Mouse (Mus musculus) heart, postnatal 0 days (tissue): ENCODE results near the gene Evi5l. TPM values are rescaled to one million over a fixed set of nuclear protein-coding genes. Genes with fewer than 3 reads are reported as not detected.

Experiments used
- ATAC-seq: fragments of 200-750 bp; cut with Nextera tagmentation; 2 replicates; pipeline ENCODE4 v1.8.0; 2017; ENCODE audit warnings: low read depth, moderate number of reproducible peaks, moderate library complexity; ENCODE audit not compliant: insufficient read depth
- DNase-seq: peaks from one replicate; pipeline ENCODE4 v3.0.0-alpha.2; 2016; ENCODE audit warnings: low spot score
- H3K27ac ChIP-seq: fragments of 300-500 bp; sonication (generic); 2 replicates; pipeline ENCODE4 v1.5.1; 2014; ENCODE audit warnings: low read depth, mild to moderate bottlenecking
- H3K27me3 ChIP-seq: fragments of 300-500 bp; sonication (generic); 2 replicates; pipeline ENCODE4 v1.6.1; 2014; ENCODE audit warnings: low read length, mixed read lengths; ENCODE audit not compliant: control insufficient read depth, insufficient read depth
- H3K36me3 ChIP-seq: fragments of 300-500 bp; sonication (generic); replicated peaks from 2 replicates; pipeline ENCODE4 v1.6.1; 2014; ENCODE audit warnings: low read length, mixed read lengths; ENCODE audit not compliant: control insufficient read depth, insufficient read depth
- H3K4me1 ChIP-seq: fragments of 300-500 bp; sonication (generic); 2 replicates; pipeline ENCODE4 v1.6.1; 2014; ENCODE audit warnings: antibody characterized with exemption; ENCODE audit not compliant: control insufficient read depth, insufficient read depth
- H3K4me2 ChIP-seq: fragments of 300-500 bp; sonication (generic); 2 replicates; pipeline ENCODE4 v1.6.1; 2014; ENCODE audit warnings: low read depth, mild to moderate bottlenecking, low read length, moderate library complexity
- H3K4me3 ChIP-seq: fragments of 300-500 bp; sonication (generic); 2 replicates; pipeline ENCODE4 v1.5.1; 2014; ENCODE audit warnings: low read depth, low read length
- H3K9ac ChIP-seq: fragments of 300-500 bp; sonication (generic); replicated peaks from 2 replicates; pipeline ENCODE4 v1.6.1; 2014; ENCODE audit warnings: low read depth, low read length, mixed read lengths
- H3K9me3 ChIP-seq: fragments of 300-500 bp; sonication (generic); replicated peaks from 2 replicates; pipeline ENCODE4 v1.6.1; 2016; ENCODE audit warnings: low read length; ENCODE audit not compliant: control insufficient read depth
- CTCF ChIP-seq: IDR thresholded peaks from 2 replicates; pipeline ENCODE4 v1.5.1; 2016; ENCODE audit warnings: antibody characterized with exemption, control low read depth, low read depth
- EP300 ChIP-seq: IDR thresholded peaks from 2 replicates; pipeline ENCODE4 v1.6.1; 2016; ENCODE audit warnings: antibody characterized with exemption, low read depth
- WGBS: fragments of 180-500 bp; shearing (Covaris S2); extraction: QIAGEN DNeasy Blood & Tissue Kit; methylation state at CpG from one replicate; pipeline ENCODE4 v1.1.7; 2014; 5-methylcytosine and 5-hydroxymethylcytosine counted together
- polyA plus RNA-seq: library from polyadenylated mRNA; unstranded; fragments of >200 nt; fragmentation: Nextera tagmentation; extraction: Ambion mirVana; gene quantifications from 2 replicates; pipeline ENCODE4 v1.2.1, GENCODE M21; 2015
- total RNA-seq: library from RNA; depleted of rRNA; stranded (reverse); fragments of >200 nt; gene quantifications from 2 replicates; pipeline ENCODE4 v1.2.3, GENCODE M21; 2014; ENCODE audit warnings: low replicate concordance

Evi5l gene
- total and polyA plus RNA-seq, 2 experiments from 2014 or later: 9.3 to 24.8 TPM

DNA sequence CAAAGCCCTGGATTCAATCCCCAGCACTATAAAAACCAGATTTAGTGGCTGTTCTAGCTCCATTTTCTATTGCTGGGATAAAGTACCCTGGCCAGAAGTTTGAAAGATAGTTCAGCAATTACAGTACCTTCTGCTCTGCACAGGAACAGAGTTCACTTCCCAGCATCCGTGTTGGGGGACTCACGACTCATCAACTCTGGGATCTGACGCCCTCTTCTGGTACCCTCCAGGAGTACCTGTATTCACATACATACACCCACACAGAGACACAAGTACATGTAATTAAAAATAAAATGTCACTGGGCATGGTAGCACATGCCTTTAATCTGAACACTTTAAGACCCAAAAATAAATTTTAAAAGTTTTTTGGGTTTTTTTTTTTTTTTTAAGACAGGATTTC, 6.1 kb downstream of the Evi5l start:
- no peak for DNase-seq
- Histone ChIP-seq H3K9me3 (no peaks in the 10 kb centered on the region), H3K27me3 (no peaks in the 10 kb centered on the region), H3K9ac (no peak overlapping the region), H3K4me3 (no peak overlapping the region), H3K4me2 (no peak overlapping the region), H3K4me1 (no peaks in the 10 kb centered on the region), H3K36me3 (no peaks in the 10 kb centered on the region; the same call in 1 of the 2 replicates), H3K27ac (no peak overlapping the region)
- ATAC-seq: no peak
- no peak for TF ChIP-seq EP300
- TF ChIP-seq CTCF: no peak
- WGBS: 64% methylated on average over 3 of the region's 3 CpGs

DNA sequence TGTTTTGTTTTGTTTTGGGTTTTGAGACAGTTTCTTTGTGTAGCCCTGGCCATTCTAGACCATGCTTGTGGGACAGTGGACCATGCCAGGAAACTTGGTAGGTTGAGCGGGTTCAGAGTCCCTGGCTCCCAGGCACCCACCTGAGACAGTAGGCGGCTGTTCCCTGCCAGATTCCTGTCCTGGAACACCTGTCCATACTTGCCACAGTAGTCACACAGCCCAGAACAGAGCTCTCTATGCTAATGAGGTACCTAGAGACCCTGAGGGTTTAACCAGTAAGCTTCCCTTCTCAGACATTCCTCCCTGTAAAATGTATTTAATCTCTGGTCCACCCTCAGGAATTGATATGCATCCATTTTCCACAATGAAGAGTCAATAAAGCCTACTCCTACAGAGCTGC, 7.7 kb downstream of the Evi5l start:
- TF ChIP-seq CTCF: no peak
- TF ChIP-seq EP300: no peak
- DNase-seq (no peak), ATAC-seq (no peak)
- 82% methylated on average over 2 of the region's 2 CpGs for WGBS
- Histone ChIP-seq H3K4me1 (no peaks in the 10 kb centered on the region), H3K27me3 (no peaks in the 10 kb centered on the region), H3K36me3 (no peaks in the 10 kb centered on the region; the same call in 1 of the 2 replicates), H3K4me3 (no peak overlapping the region), H3K4me2 (no peak overlapping the region), H3K9ac (no peak overlapping the region), H3K27ac (no peak overlapping the region), H3K9me3 (no peaks in the 10 kb centered on the region)

DNA sequence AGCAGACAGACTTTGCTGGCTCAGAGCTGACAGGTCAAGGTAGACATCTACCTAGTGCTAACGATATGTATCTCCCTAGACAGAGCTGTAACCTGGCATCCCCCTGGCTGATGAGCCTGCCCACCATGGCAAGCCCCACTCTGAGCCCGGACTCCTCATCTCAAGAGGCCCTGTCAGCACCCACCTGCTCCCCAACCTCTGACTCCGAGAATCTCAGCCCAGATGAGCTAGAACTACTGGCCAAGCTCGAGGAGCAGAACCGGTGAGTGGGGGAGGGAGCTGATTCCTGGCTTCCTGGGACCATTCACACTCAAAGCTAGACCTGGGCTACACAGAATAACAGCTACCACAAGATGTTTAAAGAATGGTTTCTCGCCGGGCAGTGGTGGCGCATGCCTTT, 17.0 kb downstream of the Evi5l start:
- DNase-seq: no peak
- ATAC-seq: no peak
- no peak overlapping the region for H3K4me3 ChIP-seq
- no peaks in the 10 kb centered on the region for H3K27me3 ChIP-seq
- H3K9me3 ChIP-seq: no peaks in the 10 kb centered on the region
- H3K4me1 ChIP-seq: no peaks in the 10 kb centered on the region
- H3K27ac ChIP-seq: no peak overlapping the region
- no peak for TF ChIP-seq CTCF
- no peak for TF ChIP-seq EP300
- H3K9ac ChIP-seq: no peak overlapping the region
- WGBS: 74% methylated on average over 8 of the region's 8 CpGs
- H3K36me3 ChIP-seq: peaks cover 42% of the 10 kb centered on the region
- no peak overlapping the region for H3K4me2 ChIP-seq

DNA sequence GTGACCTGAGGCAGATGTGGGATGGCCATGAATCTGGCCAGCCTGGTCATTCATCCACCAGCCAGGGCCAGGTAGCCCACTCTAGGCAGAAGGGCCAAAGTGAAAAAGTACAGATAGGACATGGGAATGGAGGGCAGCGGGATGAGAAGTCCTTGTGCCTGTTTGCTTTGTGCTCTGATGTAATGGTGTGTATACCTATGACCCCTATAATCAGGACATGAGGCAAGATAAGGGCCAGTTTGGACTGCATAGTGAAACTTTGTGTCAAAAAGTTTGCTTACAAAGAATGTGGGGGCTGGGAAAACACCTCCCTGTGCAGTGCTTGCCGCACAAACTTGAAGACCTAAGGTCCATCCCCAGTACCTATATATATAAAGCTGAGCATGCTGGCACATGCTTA, 19.8 kb downstream of the Evi5l start:
- Histone ChIP-seq H3K4me3 (no peak overlapping the region), H3K27me3 (no peaks in the 10 kb centered on the region), H3K9me3 (no peaks in the 10 kb centered on the region), H3K27ac (no peak overlapping the region), H3K4me2 (no peak overlapping the region), H3K9ac (no peak overlapping the region), H3K4me1 (no peaks in the 10 kb centered on the region), H3K36me3 (peaks cover 42% of the 10 kb centered on the region)
- DNase-seq (no peak), ATAC-seq (no peak)
- WGBS: 88% methylated on average over 2 of the region's 2 CpGs
- TF ChIP-seq CTCF: no peak
- TF ChIP-seq EP300: no peak

DNA sequence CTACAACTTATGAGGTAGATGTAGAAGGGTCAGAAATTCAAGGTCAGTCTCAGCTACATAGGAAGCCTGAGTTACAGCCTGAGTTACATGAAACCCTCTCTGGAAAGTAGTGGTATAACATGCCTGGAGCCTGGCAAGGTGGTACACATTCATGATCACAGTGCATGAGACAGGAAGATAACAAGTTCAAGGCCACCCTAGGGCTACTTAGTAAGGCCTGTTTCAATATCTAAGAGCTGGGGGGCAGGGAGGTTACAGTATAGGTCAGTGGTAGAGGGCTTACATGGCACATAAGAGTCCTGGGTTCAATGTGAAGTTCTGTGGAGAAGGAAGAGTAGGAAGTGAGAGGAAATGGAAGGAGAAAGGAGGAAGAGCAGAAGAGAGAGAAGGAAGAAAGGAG, 22.2 kb downstream of the Evi5l start:
- Histone ChIP-seq H3K4me3 (no peak overlapping the region), H3K9ac (no peak overlapping the region), H3K9me3 (no peaks in the 10 kb centered on the region), H3K4me2 (no peak overlapping the region), H3K36me3 (peaks cover 42% of the 10 kb centered on the region), H3K4me1 (no peaks in the 10 kb centered on the region), H3K27ac (no peak overlapping the region), H3K27me3 (no peaks in the 10 kb centered on the region)
- TF ChIP-seq CTCF (no peak), EP300 (no peak)
- DNase-seq: no peak
- ATAC-seq: no peak

DNA sequence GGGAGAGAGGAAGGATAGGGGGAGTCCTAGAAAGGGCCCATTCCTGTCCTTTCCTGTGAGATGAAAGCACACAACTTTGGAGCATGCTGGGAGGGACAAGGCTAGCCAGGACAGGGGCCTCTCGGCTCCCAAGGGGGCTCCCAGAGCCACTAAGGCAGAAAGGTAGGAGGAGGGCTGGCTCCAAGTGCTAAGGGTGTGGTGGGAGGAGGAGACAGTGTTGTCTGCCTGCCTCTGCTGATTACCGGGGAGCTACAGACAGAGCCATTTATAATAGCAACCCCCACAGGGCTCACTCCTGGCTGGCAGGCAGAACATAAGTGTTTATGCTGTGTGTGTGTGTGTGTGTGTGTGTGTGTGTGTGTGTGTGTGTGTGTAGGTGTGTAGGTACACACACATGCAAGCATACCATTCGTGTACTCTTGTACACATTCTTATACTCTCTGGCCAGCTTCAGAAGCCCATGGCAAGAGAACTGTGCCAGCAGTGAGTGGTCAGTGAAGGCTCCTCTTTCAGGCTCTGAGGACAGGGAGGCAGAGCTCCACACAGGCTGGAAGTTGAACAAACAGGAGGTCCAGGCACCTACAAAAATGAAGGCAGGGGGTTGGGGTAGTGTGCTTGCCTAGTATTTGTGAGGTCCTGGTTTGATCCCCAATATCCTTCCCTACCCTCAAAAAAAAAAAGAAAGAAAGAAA, 22.8 kb downstream of the Evi5l start:
- no peaks in the 10 kb centered on the region for H3K27me3 ChIP-seq
- H3K9me3 ChIP-seq: no peaks in the 10 kb centered on the region
- no peak overlapping the region for H3K4me3 ChIP-seq
- peaks cover 39% of the 10 kb centered on the region for H3K36me3 ChIP-seq
- ATAC-seq (no peak), DNase-seq (no peak)
- no peaks in the 10 kb centered on the region for H3K4me1 ChIP-seq
- no peak overlapping the region for H3K4me2 ChIP-seq
- H3K27ac ChIP-seq: no peak overlapping the region
- no peak overlapping the region for H3K9ac ChIP-seq
- 37% methylated on average over 3 of the region's 3 CpGs for WGBS
- no peak for TF ChIP-seq EP300
- no peak for TF ChIP-seq CTCF
